Mouse (Mus musculus) bone marrow macrophage, adult 2 months (primary cell): Measurements from ENCODE around the gene Pex6. TPM values are rescaled to one million over a fixed set of nuclear protein-coding genes. Genes with fewer than 3 reads are reported as not detected.
A peak's percentile ranks its signal among the peaks of the same experiment; 100 is the strongest.
"Not testable (repeated sequence)": the region's sequence is repeated elsewhere in the genome, so short reads cannot be mapped to it uniquely, and the experiment has no call there.

ENCODE experiments used
- H3K27ac ChIP-seq: 2 replicates; pipeline ENCODE4 v1.5.1; 2012; ENCODE audit warnings: low read depth, low read length; ENCODE audit not compliant: insufficient read depth
- H3K4me1 ChIP-seq: 2 replicates; pipeline ENCODE4 v1.6.1; 2012; ENCODE audit warnings: low read length; ENCODE audit not compliant: control insufficient read depth, insufficient read depth
- H3K4me3 ChIP-seq: 2 replicates; pipeline ENCODE4 v1.5.1; 2012; ENCODE audit warnings: mild to moderate bottlenecking, low read length, moderate library complexity; ENCODE audit not compliant: insufficient read depth
- CTCF ChIP-seq: IDR thresholded peaks from 2 replicates; pipeline ENCODE4 v1.5.1; 2012; ENCODE audit warnings: low read depth, mild to moderate bottlenecking, low read length, moderate library complexity
- POLR2A ChIP-seq: IDR thresholded peaks from 2 replicates; pipeline ENCODE4 v1.6.1; 2012; ENCODE audit warnings: mild to moderate bottlenecking, low read depth, low read length, borderline replicate concordance
- polyA plus RNA-seq: library from polyadenylated mRNA; stranded (reverse); fragments of >200 nt; gene quantifications from 2 replicates; pipeline ENCODE4 v1.2.4, GENCODE M21; 2012; ENCODE audit not compliant: missing spikeins, insufficient read depth, insufficient read length

Gene Pex6
- polyA plus RNA-seq, 1 experiment = 26.6 TPM

GRCm38 (mm10) chr17:46750580-46750979 is 39.3 kb downstream of the Pex6 start:
- Histone ChIP-seq H3K27ac (peak overlapping the region; percentile 100), H3K4me3 (peak overlapping the region; percentile 69), H3K4me1 (peaks cover 38% of the 10 kb centered on the region)
- TF ChIP-seq CTCF (no peak), POLR2A (no peak)

DNA sequence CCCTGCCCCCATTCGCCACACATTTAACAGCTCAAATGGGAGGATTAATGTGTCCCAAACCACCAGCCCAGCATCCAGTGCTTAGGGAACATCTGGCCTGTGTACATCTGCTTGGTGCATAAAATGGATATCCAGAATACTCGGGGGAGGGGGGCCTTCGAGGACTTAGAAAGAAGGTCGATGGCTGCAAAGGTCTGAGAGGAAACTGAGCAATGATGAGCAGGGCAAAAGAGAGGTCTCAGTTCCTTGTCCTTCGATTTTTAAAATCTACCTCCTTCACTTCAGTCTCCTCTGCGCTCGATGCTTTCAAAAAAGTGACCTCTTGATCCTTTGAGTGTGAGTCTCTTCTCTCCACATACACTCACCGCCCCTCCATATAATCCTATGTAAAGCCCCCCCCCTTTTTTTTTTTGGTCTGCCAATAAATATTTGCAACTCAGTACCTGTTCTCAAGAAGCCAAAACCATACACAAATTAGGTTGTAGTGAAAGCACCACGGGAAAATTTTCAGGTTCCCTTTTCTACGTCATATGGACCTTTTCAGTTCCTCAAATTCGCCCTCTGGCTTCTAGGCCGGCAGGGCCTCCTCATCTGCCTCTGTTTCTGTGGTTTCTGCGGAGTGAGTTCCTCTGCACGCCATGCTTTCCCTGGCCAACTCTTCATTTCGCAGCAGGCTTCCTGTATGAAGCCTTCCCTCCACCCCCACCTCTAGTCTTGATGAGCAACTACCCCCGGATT is 40.0 kb downstream of the Pex6 start:
- Histone ChIP-seq H3K4me1 (peaks cover 36% of the 10 kb centered on the region), H3K4me3 (peak overlapping the region; percentile 69), H3K27ac (peak overlapping the region; percentile 100)
- TF ChIP-seq POLR2A = 0 out of 2 replicates have a peak, but pooled peaks have one; percentile 4
- TF ChIP-seq CTCF = no peak

GRCm38 (mm10) chr17:46751794-46752556 is 40.7 kb downstream of the Pex6 start, which contains the start of gene Cnpy3:
Cnpy3 (minus strand) TSS chr17:46752214.
- no peak; the same call in 1 of the 2 replicates for TF ChIP-seq POLR2A
- no peak for TF ChIP-seq CTCF
- Histone ChIP-seq H3K4me3 (peak within 1 kb of the TSS; percentile 69), H3K27ac (peak within 1 kb of the TSS; percentile 100), H3K4me1 (peaks cover 31% of the 10 kb centered on the region)

GRCm38 (mm10) chr17:46758753-46759152 is 47.5 kb downstream of the Pex6 start:
- H3K4me1 ChIP-seq = peaks cover 2% of the 10 kb centered on the region; the same call in 1 of the 2 replicates
- H3K27ac ChIP-seq = no peak overlapping the region
- no peak for TF ChIP-seq POLR2A
- no peak for TF ChIP-seq CTCF
- H3K4me3 ChIP-seq = no peak overlapping the region

DNA sequence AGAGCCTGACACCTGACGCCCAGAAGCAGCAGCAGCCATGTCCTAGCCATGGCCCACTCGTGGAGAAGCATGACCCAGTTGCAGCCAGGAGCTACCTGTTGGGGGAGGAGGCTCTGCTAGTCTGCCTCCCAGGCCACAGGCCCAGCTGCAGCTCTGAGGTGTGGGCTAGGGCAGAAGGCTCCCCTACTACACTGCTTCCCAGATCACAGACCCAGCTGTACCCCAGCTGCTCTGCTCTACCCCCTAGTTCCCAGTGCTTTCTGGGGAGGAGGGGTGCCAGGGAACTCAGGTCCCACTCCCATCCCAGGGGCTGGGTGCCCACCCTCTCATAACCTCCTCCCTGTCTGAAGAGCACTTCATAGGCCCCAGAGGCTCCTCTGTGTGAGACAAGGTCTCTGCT is 52.3 kb downstream of the Pex6 start, which contains the start of gene Ptcra:
Ptcra (minus strand) TSS at position 169 of the 400 bp plus-strand sequence.
- no peak for TF ChIP-seq POLR2A
- TF ChIP-seq CTCF = no peak
- H3K4me1 ChIP-seq = no peaks in the 10 kb centered on the region
- no peak within 1 kb of the TSS for H3K4me3 ChIP-seq
- H3K27ac ChIP-seq = no peak within 1 kb of the TSS

DNA sequence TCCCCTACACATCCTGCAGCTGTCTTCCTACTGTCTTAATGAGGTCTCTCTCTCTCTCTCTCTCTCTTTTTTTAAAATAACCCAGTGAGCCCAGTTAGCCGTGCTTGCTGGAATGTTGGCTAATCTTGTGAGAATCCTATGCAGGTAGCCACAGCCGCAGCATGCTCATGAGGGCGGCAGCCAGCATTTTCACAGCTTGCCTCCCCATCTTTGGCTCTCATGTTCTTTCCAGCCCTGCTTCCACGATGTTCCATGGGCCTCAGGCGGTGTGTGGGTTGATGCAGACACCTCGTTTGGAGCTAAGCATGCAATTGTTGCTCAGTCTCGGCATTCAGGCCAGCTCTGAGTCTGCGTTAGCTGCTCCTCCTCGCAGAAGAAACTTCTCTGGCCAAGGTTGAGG is 53.7 kb downstream of the Pex6 start:
- H3K4me3 ChIP-seq, H3K4me1 ChIP-seq, H3K27ac ChIP-seq: not testable (repeated sequence)

DNA sequence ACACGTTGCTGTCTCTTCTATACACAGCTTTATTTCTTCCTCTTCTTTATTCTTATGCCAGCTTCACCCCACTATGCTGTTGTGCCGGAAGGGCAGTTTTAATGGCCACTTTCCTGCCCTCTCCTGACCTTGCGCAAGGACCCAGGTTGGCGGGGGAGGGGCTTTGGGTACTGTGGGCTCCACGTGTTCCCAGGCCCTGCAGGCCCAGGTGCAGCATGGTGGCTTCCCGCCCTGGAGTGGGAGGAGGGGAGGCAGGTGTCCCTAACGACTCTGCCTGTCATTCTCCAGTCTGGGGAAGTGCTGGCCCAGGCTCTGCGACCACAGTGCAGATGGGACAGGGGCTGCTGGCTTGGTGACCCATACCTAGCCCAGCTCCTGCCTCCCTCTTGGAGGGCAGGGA is 56.6 kb downstream of the Pex6 start:
- Histone ChIP-seq H3K4me1 (peaks cover 3% of the 10 kb centered on the region; the same call in 1 of the 2 replicates), H3K27ac (no peak overlapping the region), H3K4me3 (no peak overlapping the region)
- TF ChIP-seq CTCF (no peak), POLR2A (no peak)

DNA sequence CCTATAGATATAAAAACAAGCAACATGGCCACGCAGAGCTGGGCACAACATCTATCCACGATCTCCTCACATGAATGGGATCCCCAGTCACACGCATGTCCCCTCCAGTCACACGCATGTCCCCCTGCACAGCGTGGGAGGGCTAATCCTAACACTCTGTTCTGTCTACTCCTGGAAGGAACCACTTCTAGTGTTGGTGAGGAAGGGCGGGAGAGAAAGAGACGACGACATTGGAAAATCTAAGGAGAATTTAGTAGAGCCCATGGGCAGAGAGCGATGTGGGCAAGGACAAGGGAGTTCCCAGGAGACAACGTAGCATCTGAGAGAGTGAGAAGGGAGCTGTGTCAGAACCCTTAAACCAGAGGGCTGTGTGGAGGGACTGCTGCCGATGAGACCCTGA is 59.3 kb downstream of the Pex6 start:
- Histone ChIP-seq H3K27ac (no peak overlapping the region), H3K4me1 (peaks cover 3% of the 10 kb centered on the region; the same call in 1 of the 2 replicates), H3K4me3 (no peak overlapping the region)
- TF ChIP-seq CTCF (no peak), POLR2A (no peak)

GRCm38 (mm10) chr17:46771025-46771424 is 59.8 kb downstream of the Pex6 start:
- H3K4me1 ChIP-seq = peaks cover 3% of the 10 kb centered on the region; the same call in 1 of the 2 replicates
- no peak overlapping the region for H3K27ac ChIP-seq
- TF ChIP-seq CTCF (no peak), POLR2A (no peak)
- H3K4me3 ChIP-seq = no peak overlapping the region

- TF ChIP-seq CTCF = no peak
- TF ChIP-seq POLR2A = no peak
- no peak overlapping the region for H3K27ac ChIP-seq
- H3K4me3 ChIP-seq = peak overlapping the region; percentile 82
- H3K4me1 ChIP-seq = peaks cover 3% of the 10 kb centered on the region; the same call in 1 of the 2 replicates
Measured at GRCm38 (mm10) chr17:46771616-46772015, 60.4 kb downstream of the Pex6 start.
